Mouse (Mus musculus): Measurements from ENCODE around the gene Nr1h3. TPM values are rescaled to one million over a fixed set of nuclear protein-coding genes. Genes with fewer than 3 reads are reported as not detected.

Gene Nr1h3
- 8.1 TPM for polyA plus RNA-seq (2015; fragmentation: Illumina TruSeq; extraction: RNeasy Lipid Tissue Mini Kit (QIAGEN cat#74804); ENCODE audit: insufficient read depth, low read depth, low replicate concordance)

GRCm38 (mm10) chr2:91202222-91202971, at the start of gene Nr1h3, which contains the start of gene Acp2:
Gene Nr1h3, minus strand, starts transcription at chr2:91202834.
Gene Acp2, plus strand, starts transcription at chr2:91202885.

GRCm38 (mm10) chr2:91236601-91237510, 34.2 kb upstream of the Nr1h3 start, which contains the start of gene Ddb2:
Gene Ddb2, minus strand, starts transcription at chr2:91236982.

DNA sequence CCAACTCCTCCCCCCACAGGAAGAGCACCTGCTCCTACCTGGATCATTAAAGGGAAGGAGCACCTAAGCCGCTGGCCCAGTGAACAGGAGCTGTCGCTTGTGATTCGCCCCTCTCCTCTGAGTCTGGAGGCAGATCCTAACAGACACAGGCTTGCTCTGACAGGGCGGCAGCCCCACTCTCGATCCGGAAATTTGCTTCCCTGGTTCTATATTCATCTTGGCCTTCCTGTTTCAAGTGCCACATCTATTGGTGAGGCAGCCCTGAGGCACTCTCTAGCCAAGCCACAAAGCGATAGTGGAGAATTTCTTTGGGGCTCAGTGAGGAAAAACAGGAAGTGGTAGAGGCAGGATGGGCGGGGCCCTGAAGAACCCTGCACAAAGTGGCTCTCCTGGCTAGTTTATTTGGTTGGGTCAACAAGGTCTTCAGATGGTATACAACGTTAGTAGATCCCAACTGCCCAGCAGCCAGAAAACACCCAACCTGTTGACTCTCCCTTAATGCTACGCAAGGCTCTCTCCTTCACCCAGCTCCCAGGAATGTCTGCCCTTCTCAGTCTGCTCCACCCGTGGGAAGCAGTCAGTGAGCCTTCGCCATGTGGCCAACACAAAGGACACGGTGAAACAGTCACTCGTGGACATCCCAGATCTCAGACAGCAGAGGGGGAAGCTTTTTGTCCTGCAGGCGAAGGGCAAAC, 18.8 kb downstream of the Nr1h3 start, which contains the start of gene Madd:
Gene Madd (minus strand): TSS at position 127 of the 695 bp plus-strand sequence.

Other genes starting within 250 kb of the Nr1h3 start
- gene Rapsn, start 167.2 kb downstream of the Nr1h3 start, polyA plus RNA-seq (2015; fragmentation: Illumina TruSeq; extraction: RNeasy Lipid Tissue Mini Kit (QIAGEN cat#74804); ENCODE audit: insufficient read depth, low read depth, low replicate concordance) = not detected
- gene Psmc3, start 148.8 kb downstream of the Nr1h3 start, polyA plus RNA-seq (2015; fragmentation: Illumina TruSeq; extraction: RNeasy Lipid Tissue Mini Kit (QIAGEN cat#74804); ENCODE audit: insufficient read depth, low read depth, low replicate concordance) = 33.6 TPM
- 20.6 TPM for gene Slc39a13, start 132.4 kb downstream of the Nr1h3 start, polyA plus RNA-seq (2015; fragmentation: Illumina TruSeq; extraction: RNeasy Lipid Tissue Mini Kit (QIAGEN cat#74804); ENCODE audit: insufficient read depth, low read depth, low replicate concordance)
- gene Spi1, start 120.4 kb downstream of the Nr1h3 start, polyA plus RNA-seq (2015; fragmentation: Illumina TruSeq; extraction: RNeasy Lipid Tissue Mini Kit (QIAGEN cat#74804); ENCODE audit: insufficient read depth, low read depth, low replicate concordance) = 1.9 TPM
- not detected for gene Mybpc3, start 84.7 kb downstream of the Nr1h3 start, polyA plus RNA-seq (2015; fragmentation: Illumina TruSeq; extraction: RNeasy Lipid Tissue Mini Kit (QIAGEN cat#74804); ENCODE audit: insufficient read depth, low read depth, low replicate concordance)
- gene Madd, start 19.0 kb downstream of the Nr1h3 start, polyA plus RNA-seq (2015; fragmentation: Illumina TruSeq; extraction: RNeasy Lipid Tissue Mini Kit (QIAGEN cat#74804); ENCODE audit: insufficient read depth, low read depth, low replicate concordance) = 16.6 TPM
- gene Acp2, start 51 bp upstream of the Nr1h3 start, polyA plus RNA-seq (2015; fragmentation: Illumina TruSeq; extraction: RNeasy Lipid Tissue Mini Kit (QIAGEN cat#74804); ENCODE audit: insufficient read depth, low read depth, low replicate concordance) = 6.4 TPM
- 7.0 TPM for gene Ddb2, start 34.1 kb upstream of the Nr1h3 start, polyA plus RNA-seq (2015; fragmentation: Illumina TruSeq; extraction: RNeasy Lipid Tissue Mini Kit (QIAGEN cat#74804); ENCODE audit: insufficient read depth, low read depth, low replicate concordance)
- 9.1 TPM for gene Pacsin3, start 53.1 kb upstream of the Nr1h3 start, polyA plus RNA-seq (2015; fragmentation: Illumina TruSeq; extraction: RNeasy Lipid Tissue Mini Kit (QIAGEN cat#74804); ENCODE audit: insufficient read depth, low read depth, low replicate concordance)
- gene Arfgap2, start 62.1 kb upstream of the Nr1h3 start, polyA plus RNA-seq (2015; fragmentation: Illumina TruSeq; extraction: RNeasy Lipid Tissue Mini Kit (QIAGEN cat#74804); ENCODE audit: insufficient read depth, low read depth, low replicate concordance) = 21.6 TPM
- gene 1110051M20Rik, start 241.9 kb upstream of the Nr1h3 start, polyA plus RNA-seq (2015; fragmentation: Illumina TruSeq; extraction: RNeasy Lipid Tissue Mini Kit (QIAGEN cat#74804); ENCODE audit: insufficient read depth, low read depth, low replicate concordance) = 5.2 TPM